Mouse (Mus musculus) limb, embryonic 15.5 days (tissue): ENCODE measurements around the gene Plaur. TPM values are rescaled to one million over a fixed set of nuclear protein-coding genes. Genes with fewer than 3 reads are reported as not detected.

Source experiments
- ATAC-seq: fragments of 200-750 bp; cut with Nextera tagmentation; 2 replicates; pipeline ENCODE4 v1.8.0; 2017; ENCODE audit warnings: low read depth, moderate TSS enrichment; ENCODE audit not compliant: insufficient number of reproducible peaks, low FRiP score, low TSS enrichment
- H3K27ac ChIP-seq: fragments of 300-500 bp; sonication (generic); 2 replicates; pipeline ENCODE4 v1.5.1; 2015; ENCODE audit warnings: moderate library complexity, mild to moderate bottlenecking, inconsistent platforms
- H3K27me3 ChIP-seq: fragments of 300-500 bp; sonication (generic); 2 replicates; pipeline ENCODE4 v1.6.1; 2015; ENCODE audit warnings: inconsistent platforms
- H3K36me3 ChIP-seq: fragments of 300-500 bp; sonication (generic); 2 replicates; pipeline ENCODE4 v1.6.1; 2015; ENCODE audit warnings: inconsistent platforms
- H3K4me1 ChIP-seq: fragments of 300-500 bp; sonication (generic); 2 replicates; pipeline ENCODE4 v1.6.1; 2015; ENCODE audit warnings: inconsistent platforms
- H3K4me2 ChIP-seq: fragments of 300-500 bp; sonication (generic); 2 replicates; pipeline ENCODE4 v1.6.1; 2015; ENCODE audit warnings: mild to moderate bottlenecking, inconsistent platforms
- H3K4me3 ChIP-seq: fragments of 300-500 bp; sonication (generic); 2 replicates; pipeline ENCODE4 v1.5.1; 2015; ENCODE audit warnings: mild to moderate bottlenecking, inconsistent platforms
- H3K9ac ChIP-seq: fragments of 300-500 bp; sonication (generic); 2 replicates; pipeline ENCODE4 v1.6.1; 2015; ENCODE audit warnings: inconsistent platforms
- H3K9me3 ChIP-seq: fragments of 300-500 bp; sonication (generic); 2 replicates; pipeline ENCODE4 v1.6.1; 2016; ENCODE audit warnings: inconsistent platforms
- WGBS: fragments of 180-500 bp; shearing (Covaris S2); methylation state at CpG from one replicate; pipeline ENCODE4 v1.1.7; 2015; 5-methylcytosine and 5-hydroxymethylcytosine counted together
- polyA plus RNA-seq: library from polyadenylated mRNA; unstranded; fragments of >200 nt; fragmentation: Nextera tagmentation; extraction: Ambion mirVana; gene quantifications from 2 replicates; pipeline ENCODE4 v1.2.1, GENCODE M21; 2015

Plaur gene
- polyA plus RNA-seq, 1 experiment from 2014 or later = 8.1 TPM

GRCm38 (mm10) chr7:24448782-24449517 lies 13.3 kb upstream of the Plaur start:
- Histone ChIP-seq H3K4me2 (no peak overlapping the region), H3K27ac (no peak overlapping the region), H3K36me3 (no peaks in the 10 kb centered on the region), H3K9me3 (no peaks in the 10 kb centered on the region), H3K27me3 (no peaks in the 10 kb centered on the region), H3K9ac (no peak overlapping the region), H3K4me3 (no peak overlapping the region), H3K4me1 (0 out of 2 replicates have a peak, but pooled peaks cover 2% of the 10 kb centered on the region)
- no peak for ATAC-seq
- WGBS = 56% methylated on average over 14 of the region's 14 CpGs

GRCm38 (mm10) chr7:24450585-24451017 lies 11.7 kb upstream of the Plaur start:
- H3K9me3 ChIP-seq = no peaks in the 10 kb centered on the region
- no peak overlapping the region for H3K9ac ChIP-seq
- no peak overlapping the region for H3K27ac ChIP-seq
- no peaks in the 10 kb centered on the region for H3K27me3 ChIP-seq
- 0 out of 2 replicates have a peak, but pooled peaks cover 2% of the 10 kb centered on the region for H3K4me1 ChIP-seq
- H3K4me2 ChIP-seq = no peak overlapping the region
- H3K36me3 ChIP-seq = no peaks in the 10 kb centered on the region
- WGBS = 52% methylated on average over 9 of the region's 9 CpGs
- H3K4me3 ChIP-seq = no peak overlapping the region
- no peak for ATAC-seq

GRCm38 (mm10) chr7:24451855-24452311 lies 10.4 kb upstream of the Plaur start, which contains the start of gene Irgc1:
Irgc1 (minus strand) TSS chr7:24452297.
- ATAC-seq = no peak
- H3K4me2 ChIP-seq = no peak within 1 kb of the TSS
- H3K4me3 ChIP-seq = no peak within 1 kb of the TSS
- 68% methylated on average over 9 of the region's 9 CpGs for WGBS
- no peaks in the 10 kb centered on the region for H3K9me3 ChIP-seq
- no peaks in the 10 kb centered on the region for H3K36me3 ChIP-seq
- no peaks in the 10 kb centered on the region for H3K4me1 ChIP-seq
- no peaks in the 10 kb centered on the region for H3K27me3 ChIP-seq
- H3K9ac ChIP-seq = no peak within 1 kb of the TSS
- no peak within 1 kb of the TSS for H3K27ac ChIP-seq

- Histone ChIP-seq H3K4me2 (no peak overlapping the region), H3K4me3 (no peak overlapping the region), H3K36me3 (no peaks in the 10 kb centered on the region), H3K27ac (no peak overlapping the region), H3K9me3 (no peaks in the 10 kb centered on the region), H3K4me1 (no peaks in the 10 kb centered on the region), H3K27me3 (no peaks in the 10 kb centered on the region), H3K9ac (no peak overlapping the region)
- no peak for ATAC-seq
- WGBS = 76% methylated on average over 2 of the region's 2 CpGs
Measured at GRCm38 (mm10) chr7:24454199-24454598, 8.1 kb upstream of the Plaur start.

GRCm38 (mm10) chr7:24455726-24456125 lies 6.6 kb upstream of the Plaur start:
- no peak overlapping the region for H3K4me2 ChIP-seq
- ATAC-seq = no peak
- H3K27me3 ChIP-seq = no peaks in the 10 kb centered on the region
- H3K4me1 ChIP-seq = no peaks in the 10 kb centered on the region
- H3K27ac ChIP-seq = no peak overlapping the region
- 73% methylated on average over 5 of the region's 5 CpGs for WGBS
- no peaks in the 10 kb centered on the region for H3K36me3 ChIP-seq
- H3K9me3 ChIP-seq = no peaks in the 10 kb centered on the region
- no peak overlapping the region for H3K4me3 ChIP-seq
- H3K9ac ChIP-seq = no peak overlapping the region

GRCm38 (mm10) chr7:24457726-24458370 lies 4.4 kb upstream of the Plaur start:
- Histone ChIP-seq H3K4me1 (peaks cover 12% of the 10 kb centered on the region), H3K27ac (no peak overlapping the region), H3K4me2 (no peak overlapping the region), H3K36me3 (no peaks in the 10 kb centered on the region), H3K4me3 (no peak overlapping the region), H3K27me3 (0 out of 2 replicates have a peak, but pooled peaks cover 5% of the 10 kb centered on the region), H3K9me3 (no peaks in the 10 kb centered on the region), H3K9ac (no peak overlapping the region)
- no peak for ATAC-seq
- WGBS = 31% methylated on average over 10 of the region's 10 CpGs

GRCm38 (mm10) chr7:24459440-24459839 lies 2.8 kb upstream of the Plaur start:
- H3K4me3 ChIP-seq = no peak overlapping the region
- H3K27me3 ChIP-seq = 0 out of 2 replicates have a peak, but pooled peaks cover 9% of the 10 kb centered on the region
- no peak for ATAC-seq
- H3K4me1 ChIP-seq = peaks cover 16% of the 10 kb centered on the region
- H3K9me3 ChIP-seq = no peaks in the 10 kb centered on the region
- no peak overlapping the region for H3K27ac ChIP-seq
- H3K36me3 ChIP-seq = no peaks in the 10 kb centered on the region
- WGBS = 71% methylated on average over 5 of the region's 5 CpGs
- no peak overlapping the region for H3K4me2 ChIP-seq
- H3K9ac ChIP-seq = no peak overlapping the region

GRCm38 (mm10) chr7:24459843-24460242 lies 2.4 kb upstream of the Plaur start:
- no peak overlapping the region for H3K27ac ChIP-seq
- no peaks in the 10 kb centered on the region for H3K36me3 ChIP-seq
- H3K4me1 ChIP-seq = peaks cover 16% of the 10 kb centered on the region
- no peak overlapping the region for H3K9ac ChIP-seq
- WGBS = 47% methylated on average over 3 of the region's 3 CpGs
- H3K27me3 ChIP-seq = 0 out of 2 replicates have a peak, but pooled peaks cover 9% of the 10 kb centered on the region
- H3K4me3 ChIP-seq = no peak overlapping the region
- H3K9me3 ChIP-seq = no peaks in the 10 kb centered on the region
- ATAC-seq = no peak
- no peak overlapping the region for H3K4me2 ChIP-seq

GRCm38 (mm10) chr7:24461376-24462051 lies 770 bp upstream of the Plaur start:
- Histone ChIP-seq H3K4me3 (no peak overlapping the region), H3K4me1 (peaks cover 16% of the 10 kb centered on the region), H3K9me3 (no peaks in the 10 kb centered on the region), H3K4me2 (no peak overlapping the region), H3K9ac (no peak overlapping the region), H3K27ac (no peak overlapping the region), H3K27me3 (0 out of 2 replicates have a peak, but pooled peaks cover 9% of the 10 kb centered on the region), H3K36me3 (no peaks in the 10 kb centered on the region)
- WGBS = 44% methylated on average over 14 of the region's 14 CpGs
- ATAC-seq = no peak

- Histone ChIP-seq H3K27ac (no peak overlapping the region), H3K27me3 (0 out of 2 replicates have a peak, but pooled peaks cover 9% of the 10 kb centered on the region), H3K36me3 (no peaks in the 10 kb centered on the region), H3K4me2 (no peak overlapping the region), H3K9ac (no peak overlapping the region), H3K4me3 (no peak overlapping the region), H3K4me1 (peaks cover 10% of the 10 kb centered on the region), H3K9me3 (no peaks in the 10 kb centered on the region; the same call in 1 of the 2 replicates)
- WGBS = 88% methylated on average over 6 of the region's 6 CpGs
- no peak for ATAC-seq
Measured at GRCm38 (mm10) chr7:24466835-24467234, 4.6 kb downstream of the Plaur start.

- Histone ChIP-seq H3K4me2 (no peak overlapping the region), H3K4me1 (peaks cover 4% of the 10 kb centered on the region; the same call in 1 of the 2 replicates), H3K36me3 (no peaks in the 10 kb centered on the region), H3K4me3 (no peak overlapping the region), H3K9ac (no peak overlapping the region), H3K27ac (no peak overlapping the region), H3K27me3 (0 out of 2 replicates have a peak, but pooled peaks cover 4% of the 10 kb centered on the region), H3K9me3 (no peaks in the 10 kb centered on the region; the same call in 1 of the 2 replicates)
- no peak for ATAC-seq
- 80% methylated on average over 5 of the region's 5 CpGs for WGBS
Measured at GRCm38 (mm10) chr7:24467886-24468285, 5.6 kb downstream of the Plaur start.
